Mouse (Mus musculus) CH12.LX (cell line): Measurements from ENCODE around the gene Pnpla2. TPM values are rescaled to one million over a fixed set of nuclear protein-coding genes. Genes with fewer than 3 reads are reported as not detected.
A peak's percentile ranks its signal among the peaks of the same experiment; 100 is the strongest.

ENCODE experiments used
- DNase-seq: peaks from one replicate; pipeline ENCODE4 v3.0.0-alpha.2; 2013; ENCODE audit errors: extremely low read depth
- H3K27ac ChIP-seq: 2 replicates; pipeline ENCODE4 v1.5.1; 2012; ENCODE audit warnings: low read depth, mild to moderate bottlenecking, control low read depth, moderate library complexity; ENCODE audit not compliant: insufficient read depth
- H3K27me3 ChIP-seq: replicated peaks from 2 replicates; pipeline ENCODE3; 2012; ENCODE audit warnings: inconsistent platforms
- H3K36me3 ChIP-seq, 2 experiments: replicated peaks in 1 of 2; 2 replicates each; pipeline versions ENCODE3 to v1.6.1; 2012; ENCODE audit warnings: inconsistent platforms in 1 of 2, low read length in 1 of 2, mild to moderate bottlenecking in 1 of 2, mixed read lengths in 1 of 2, moderate library complexity in 1 of 2; ENCODE audit not compliant: control insufficient read depth in 1 of 2, insufficient read depth in 1 of 2
- H3K4me1 ChIP-seq, 2 experiments: 2 replicates each; pipeline ENCODE4 v1.6.1; 2012; ENCODE audit warnings: inconsistent platforms in 1 of 2, moderate library complexity in 1 of 2; ENCODE audit not compliant: insufficient read depth in 2 of 2, control insufficient read depth in 1 of 2
- H3K4me2 ChIP-seq: 2 replicates; pipeline ENCODE4 v1.6.1; 2012; ENCODE audit warnings: low read depth, mild to moderate bottlenecking, control low read depth; ENCODE audit not compliant: poor library complexity, insufficient read depth, severe bottlenecking
- H3K4me3 ChIP-seq, 3 experiments: fragments of 150-350 bp in 1 of 3; sonication (generic) in 1 of 3; replicated peaks in 1 of 3; 2 replicates each; pipeline versions ENCODE3 to v1.5.1; 2011 to 2012; ENCODE audit warnings: low read depth in 2 of 3, low read length in 2 of 3, mild to moderate bottlenecking in 2 of 3, moderate library complexity in 2 of 3, control low read depth in 1 of 3, improper control_type of control experiment in 1 of 3, inconsistent platforms in 1 of 3, mixed read lengths in 1 of 3; ENCODE audit not compliant: poor library complexity in 1 of 3
- H3K79me2 ChIP-seq: replicated peaks from 2 replicates; pipeline ENCODE4 v1.6.1; 2012; ENCODE audit warnings: mild to moderate bottlenecking, moderate library complexity; ENCODE audit not compliant: control insufficient read depth, poor library complexity, insufficient read depth, severe bottlenecking; ENCODE audit errors: extremely low read depth
- H3K9ac ChIP-seq: 2 replicates; pipeline ENCODE4 v1.6.1; 2012; ENCODE audit warnings: low read depth, mild to moderate bottlenecking, control low read depth, moderate library complexity; ENCODE audit not compliant: insufficient read depth
- H3K9me3 ChIP-seq: replicated peaks from 2 replicates; pipeline ENCODE3; 2012; ENCODE audit warnings: low read length, inconsistent platforms, mixed read lengths
- BHLHE40 ChIP-seq: IDR thresholded peaks from 2 replicates; pipeline ENCODE4 v1.6.1; 2011; ENCODE audit warnings: mild to moderate bottlenecking, low read depth, low read length, improper control_type of control experiment
- CHD2 ChIP-seq: IDR thresholded peaks from 2 replicates; pipeline ENCODE4 v1.6.1; 2011; ENCODE audit warnings: low read length, improper control_type of control experiment
- CTCF ChIP-seq, 2 experiments: IDR thresholded peaks in 1 of 2; conservative IDR thresholded peaks in 1 of 2; 2 replicates each; pipeline ENCODE4 v1.5.1; 2011 to 2012; ENCODE audit warnings: low read depth in 2 of 2, low read length in 2 of 2, improper control_type of control experiment in 1 of 2, inconsistent platforms in 1 of 2, mild to moderate bottlenecking in 1 of 2, moderate library complexity in 1 of 2
- ETS1 ChIP-seq: conservative IDR thresholded peaks from 2 replicates; pipeline ENCODE4 v1.6.1; 2012; ENCODE audit warnings: low read depth, mild to moderate bottlenecking, inconsistent platforms, low read length, improper control_type of control experiment, moderate library complexity
- IRF4 ChIP-seq: IDR thresholded peaks from 2 replicates; pipeline ENCODE4 v1.6.1; 2014; ENCODE audit warnings: low read depth, mild to moderate bottlenecking, inconsistent platforms, low read length, improper control_type of control experiment
- JUN ChIP-seq: IDR thresholded peaks from 2 replicates; pipeline ENCODE4 v1.6.1; 2011; ENCODE audit warnings: low read depth, mild to moderate bottlenecking, low read length, improper control_type of control experiment, moderate library complexity; ENCODE audit not compliant: insufficient read depth
- JUND ChIP-seq: conservative IDR thresholded peaks from 2 replicates; pipeline ENCODE4 v1.6.1; 2011; ENCODE audit warnings: low read depth, low read length, improper control_type of control experiment
- MAZ ChIP-seq: IDR thresholded peaks from 2 replicates; pipeline ENCODE4 v1.6.1; 2012; ENCODE audit warnings: low read depth, mild to moderate bottlenecking, inconsistent platforms, low read length, improper control_type of control experiment, moderate library complexity
- MEF2A ChIP-seq: IDR thresholded peaks from 2 replicates; pipeline ENCODE4 v1.6.1; 2014; ENCODE audit warnings: low read depth, mild to moderate bottlenecking, inconsistent platforms, low read length, improper control_type of control experiment, borderline replicate concordance
- MXI1 ChIP-seq: IDR thresholded peaks from 2 replicates; pipeline ENCODE4 v1.6.1; 2011; ENCODE audit warnings: mild to moderate bottlenecking, low read depth, low read length, improper control_type of control experiment
- PAX5 ChIP-seq: IDR thresholded peaks from 2 replicates; pipeline ENCODE4 v1.6.1; 2012; ENCODE audit warnings: low read length, inconsistent platforms, mixed read lengths
- RAD21 ChIP-seq: IDR thresholded peaks from 2 replicates; pipeline ENCODE4 v1.6.1; 2011; ENCODE audit warnings: low read depth, mild to moderate bottlenecking, low read length, improper control_type of control experiment, moderate library complexity
- SIN3A ChIP-seq: IDR thresholded peaks from 2 replicates; pipeline ENCODE4 v1.6.1; 2012; ENCODE audit warnings: low read length, improper control_type of control experiment, inconsistent platforms
- SMC3 ChIP-seq: IDR thresholded peaks from 2 replicates; pipeline ENCODE4 v1.6.1; 2011; ENCODE audit warnings: low read depth, low read length, improper control_type of control experiment
- TCF12 ChIP-seq: IDR thresholded peaks from 2 replicates; pipeline ENCODE4 v1.6.1; 2014; ENCODE audit warnings: low read depth, mild to moderate bottlenecking, inconsistent platforms, low read length, improper control_type of control experiment
- ZC3H11A ChIP-seq: IDR thresholded peaks from 2 replicates; pipeline ENCODE4 v1.6.1; 2012; ENCODE audit warnings: low read depth, mild to moderate bottlenecking, inconsistent platforms, low read length, improper control_type of control experiment
- ZMIZ1 ChIP-seq: IDR thresholded peaks from 2 replicates; pipeline ENCODE4 v1.6.1; 2012; ENCODE audit warnings: low read depth, mild to moderate bottlenecking, inconsistent platforms, low read length, improper control_type of control experiment
- ZNF384 ChIP-seq: IDR thresholded peaks from 2 replicates; pipeline ENCODE4 v1.6.1; 2012; ENCODE audit warnings: low read depth, low read length, improper control_type of control experiment, inconsistent platforms
- dilution Hi-C: fragments of 300-500 bp; cut with MboI; formaldehyde crosslinking; loops from 2 replicates; pipeline ENCODE4 v1.14.3; 2020; ENCODE audit warnings: low sequenced_read_pairs; ENCODE audit not compliant: extremely low pct_unique_long_range_greater_than_20kb, extremely low pct_ligation_motif_present
- in situ Hi-C: fragments of 300-500 bp; cut with MboI; formaldehyde crosslinking; loops from 3 replicates; pipeline ENCODE4 v1.14.3; 2019; ENCODE audit warnings: low sequenced_read_pairs, low pct_ligation_motif_present, low pct_unique_long_range_greater_than_20kb, mixed read lengths
- polyA plus RNA-seq: library from polyadenylated mRNA; unstranded; fragments of >175 nt; gene quantifications from 2 replicates; pipeline ENCODE4 v1.2.1, GENCODE M21; 2012; ENCODE audit warnings: low read depth; ENCODE audit not compliant: insufficient read length
- total RNA-seq, 2 experiments: library from RNA; depleted of rRNA; stranded (reverse); fragments of 300-350 nt in 1 of 2; fragments of >200 nt in 1 of 2; gene quantifications; 2 replicates each; pipeline ENCODE4 v1.2.3; 2012 to 2014

The Pnpla2 gene
- total and polyA plus RNA-seq, 3 experiments, result 2.8 to 29.6 (median 11.7) TPM

DNA sequence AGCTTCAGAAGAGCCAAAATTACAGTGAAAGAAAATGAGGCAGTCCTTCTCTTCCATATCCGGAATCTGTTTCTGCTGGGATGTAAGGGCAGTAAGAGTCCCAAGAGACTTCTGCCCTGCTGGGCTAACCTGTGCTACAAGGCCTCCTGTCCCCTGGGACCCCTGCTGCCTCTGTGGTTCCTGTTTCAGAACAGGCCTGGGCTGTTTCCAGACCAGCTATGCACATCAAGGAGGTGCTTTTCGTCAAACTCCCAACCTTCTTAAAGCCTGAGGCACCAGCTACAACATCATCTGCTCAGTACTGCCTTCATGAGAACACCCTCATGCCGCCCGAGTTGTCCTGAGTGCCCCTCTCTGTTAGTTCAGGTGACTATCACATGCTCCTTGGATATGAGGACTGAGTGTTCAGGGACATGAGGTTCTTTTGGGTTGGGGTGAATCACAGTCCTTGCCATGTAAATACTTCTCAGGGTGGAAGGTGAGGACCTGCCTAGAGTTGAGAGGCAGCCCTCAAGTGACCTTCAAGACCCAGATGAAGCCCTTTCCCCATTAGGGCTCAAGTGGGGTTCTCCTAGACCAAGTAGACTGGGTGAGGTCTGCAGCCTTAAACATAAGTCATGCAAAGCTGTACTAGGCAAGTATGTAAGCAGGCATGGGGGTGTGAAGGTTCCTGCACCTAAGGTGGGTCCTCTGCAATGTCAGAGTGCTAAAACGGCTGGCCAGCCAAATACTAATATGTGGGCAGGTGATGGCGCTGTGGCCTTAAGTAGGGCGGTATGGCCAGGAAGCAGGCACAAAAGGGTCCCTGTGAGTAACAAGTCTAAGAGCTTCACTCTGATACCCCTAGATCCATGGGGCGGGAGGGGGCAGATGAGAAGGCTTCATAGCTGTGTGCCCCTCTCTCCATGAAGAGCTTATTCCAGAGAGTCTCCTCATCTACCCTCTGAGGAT, 37.0 kb upstream of the Pnpla2 start:
- Histone ChIP-seq H3K27ac (no peak overlapping the region), H3K9ac (no peak overlapping the region), H3K9me3 (no peaks in the 10 kb centered on the region), H3K4me2 (no peak overlapping the region), H3K4me1 (peaks cover 3 to 27% of the 10 kb centered on the region in 2 experiments; a peak in 2 of 4 replicates), H3K79me2 (no peaks in the 10 kb centered on the region), H3K36me3 (no peaks in the 10 kb centered on the region), H3K27me3 (no peaks in the 10 kb centered on the region), H3K4me3 (no peak overlapping the region)
- no peak for TF ChIP-seq TCF12
- TF ChIP-seq JUN, result no peak
- 0 out of 2 replicates have a peak, but pooled peaks have one; percentile 8 for TF ChIP-seq IRF4
- peak; percentile 43 for TF ChIP-seq RAD21
- peak; percentile 37 for TF ChIP-seq SMC3
- no peak for TF ChIP-seq ZNF384
- TF ChIP-seq CTCF (conservative IDR thresholded peaks at IDR 0.05 in 1 of 2, IDR thresholded peaks at IDR 0.05 in 1 of 2; ENCODE audit: low read depth in 2 of 2, low read length in 2 of 2), result peak in 1 of 2 experiments; percentile 54; a peak in 2 of 4 replicates
- dilution Hi-C loops (no loop called here), in situ Hi-C loops (no loop called here)
- no peak for DNase-seq

- Histone ChIP-seq H3K4me1 (peaks cover 3 to 24% of the 10 kb centered on the region in 2 experiments; a peak in 2 of 4 replicates), H3K9ac (no peak overlapping the region), H3K4me3 (no peak overlapping the region), H3K4me2 (no peak overlapping the region), H3K79me2 (no peaks in the 10 kb centered on the region), H3K9me3 (no peaks in the 10 kb centered on the region), H3K36me3 (no peaks in the 10 kb centered on the region), H3K27me3 (no peaks in the 10 kb centered on the region), H3K27ac (no peak overlapping the region)
- dilution Hi-C loops (no loop called here), in situ Hi-C loops (no loop called here)
- TF ChIP-seq ZNF384, result no peak
- no peak for TF ChIP-seq ZMIZ1
- no peak for TF ChIP-seq MAZ
- no peak for TF ChIP-seq IRF4
- TF ChIP-seq SIN3A, result no peak
- no peak for TF ChIP-seq MEF2A
- no peak for TF ChIP-seq BHLHE40
- no peak for TF ChIP-seq MXI1
- no peak for TF ChIP-seq CHD2
- no peak for TF ChIP-seq ZC3H11A
- no peak for TF ChIP-seq ETS1
- TF ChIP-seq PAX5, result no peak
- TF ChIP-seq JUND, result no peak
- DNase-seq, result no peak
Observed at GRCm38 (mm10) chr7:141418970-141419369, 36.0 kb upstream of the Pnpla2 start.
